Mouse (Mus musculus) limb, embryonic 14.5 days (tissue): Measurements from ENCODE around the gene Gas6. TPM values are rescaled to one million over a fixed set of nuclear protein-coding genes. Genes with fewer than 3 reads are reported as not detected.

ENCODE experiments used
- ATAC-seq: fragments of 200-750 bp; cut with Nextera tagmentation; 2 replicates; pipeline ENCODE4 v1.8.0; 2017; ENCODE audit warnings: low read depth, moderate number of reproducible peaks, moderate TSS enrichment; ENCODE audit not compliant: low FRiP score
- DNase-seq: peaks from one replicate; pipeline ENCODE4 v3.0.0-alpha.2; 2015; ENCODE audit warnings: low spot score
- H3K27ac ChIP-seq: fragments of 300-500 bp; sonication (generic); replicated peaks from 2 replicates; pipeline ENCODE4 v1.5.1; 2014; ENCODE audit warnings: low read depth, mild to moderate bottlenecking, low read length, moderate library complexity, mixed read lengths
- H3K27me3 ChIP-seq: fragments of 300-500 bp; sonication (generic); 2 replicates; pipeline ENCODE4 v1.6.1; 2014; ENCODE audit warnings: low read length, mixed read lengths; ENCODE audit not compliant: control insufficient read depth, insufficient read depth
- H3K36me3 ChIP-seq: fragments of 300-500 bp; sonication (generic); 2 replicates; pipeline ENCODE4 v1.6.1; 2014; ENCODE audit warnings: mild to moderate bottlenecking, low read length, moderate library complexity, mixed read lengths; ENCODE audit not compliant: control insufficient read depth, insufficient read depth
- H3K4me1 ChIP-seq: fragments of 300-500 bp; sonication (generic); 2 replicates; pipeline ENCODE4 v1.6.1; 2014; ENCODE audit warnings: antibody characterized with exemption, low read length, mixed read lengths; ENCODE audit not compliant: control insufficient read depth, insufficient read depth
- H3K4me2 ChIP-seq: fragments of 300-500 bp; sonication (generic); replicated peaks from 2 replicates; pipeline ENCODE4 v1.6.1; 2014; ENCODE audit warnings: low read depth, mild to moderate bottlenecking, low read length, moderate library complexity; ENCODE audit not compliant: severe bottlenecking
- H3K4me3 ChIP-seq: fragments of 300-500 bp; sonication (generic); replicated peaks from 2 replicates; pipeline ENCODE4 v1.5.1; 2014; ENCODE audit warnings: low read length
- H3K9ac ChIP-seq: fragments of 300-500 bp; sonication (generic); 2 replicates; pipeline ENCODE4 v1.6.1; 2014; ENCODE audit warnings: mild to moderate bottlenecking, low read depth, low read length, moderate library complexity; ENCODE audit not compliant: severe bottlenecking
- H3K9me3 ChIP-seq: fragments of 300-500 bp; sonication (generic); 2 replicates; pipeline ENCODE4 v1.6.1; 2016; ENCODE audit warnings: low read length; ENCODE audit not compliant: control insufficient read depth
- POLR2A ChIP-seq: fragments of 200-500 bp; IDR thresholded peaks from 2 replicates; pipeline ENCODE4 v1.8.0; 2012; ENCODE audit warnings: inconsistent platforms, mild to moderate bottlenecking, moderate library complexity, borderline replicate concordance; ENCODE audit not compliant: insufficient read depth, insufficient read length; ENCODE audit errors: extremely low read depth
- WGBS: fragments of 180-500 bp; shearing (Covaris S2); extraction: QIAGEN DNeasy Blood & Tissue Kit; methylation state at CpG from one replicate; pipeline ENCODE4 v1.1.7; 2014; 5-methylcytosine and 5-hydroxymethylcytosine counted together
- polyA plus RNA-seq, 2 experiments: library from polyadenylated mRNA; depleted of rRNA in 1 of 2; stranded (reverse) in 1 of 2; unstranded in 1 of 2; fragments of >200 nt; fragmentation: Nextera tagmentation in 1 of 2; extraction: Ambion mirVana in 1 of 2; gene quantifications; 2 replicates each; pipeline versions ENCODE4 v1.2.1 to v1.2.3; 2012 to 2014

Gene Gas6
- polyA plus RNA-seq (2012; rRNA removed) (44.7 and 48.6 TPM in 2 replicates), polyA plus RNA-seq (2014; fragmentation: Nextera tagmentation; extraction: Ambion mirVana) (31.1 and 32.7 TPM in 2 replicates)

- Histone ChIP-seq H3K9ac (peak within 1 kb of the TSS; percentile 57), H3K9me3 (no peaks in the 10 kb centered on the region), H3K27me3 (peaks cover 33% of the 10 kb centered on the region), H3K36me3 (no peaks in the 10 kb centered on the region), H3K4me2 (peak within 1 kb of the TSS; percentile 83), H3K4me3 (peak within 1 kb of the TSS; percentile 51), H3K4me1 (peaks cover 5% of the 10 kb centered on the region; the same call in 1 of the 2 replicates), H3K27ac (no peak within 1 kb of the TSS)
- 4% methylated on average over 39 of the region's 64 CpGs for WGBS
- no peak for TF ChIP-seq POLR2A
- ATAC-seq (peak; percentile 62), DNase-seq (no peak)
Observed at GRCm38 (mm10) chr8:13493858-13494631, at the start of gene Gas6. Gene Gas6, minus strand, starts transcription at chr8:13494490.

DNA sequence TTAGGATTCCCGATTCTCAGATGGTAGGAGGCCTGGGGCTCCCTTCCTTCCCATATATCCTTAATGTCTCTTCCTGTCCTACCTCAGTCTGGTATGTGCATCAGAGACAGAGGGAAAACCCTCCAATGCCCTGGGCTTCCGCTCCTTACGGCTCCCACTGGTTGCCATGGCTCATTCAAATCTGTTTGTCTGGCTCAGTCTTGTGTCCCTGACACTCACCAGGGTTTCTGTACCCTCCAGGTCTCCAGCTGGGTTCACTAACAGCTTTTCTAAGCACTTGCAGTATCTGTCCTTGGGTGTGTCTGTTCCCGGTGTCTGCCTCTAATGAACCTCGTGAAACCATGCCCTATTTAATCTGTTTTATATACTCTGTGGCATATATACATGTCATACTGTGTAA lies 47.2 kb upstream of the Gas6 start:
- TF ChIP-seq POLR2A: no peak
- Histone ChIP-seq H3K36me3 (no peaks in the 10 kb centered on the region), H3K9ac (no peak overlapping the region), H3K27me3 (no peaks in the 10 kb centered on the region), H3K4me3 (no peak overlapping the region), H3K9me3 (no peaks in the 10 kb centered on the region), H3K4me1 (no peaks in the 10 kb centered on the region), H3K4me2 (no peak overlapping the region), H3K27ac (no peak overlapping the region)
- 65% methylated on average over 5 of the region's 5 CpGs for WGBS
- no peak for ATAC-seq
- DNase-seq: no peak

- Histone ChIP-seq H3K9ac (no peak overlapping the region), H3K36me3 (no peaks in the 10 kb centered on the region), H3K27ac (no peak overlapping the region), H3K27me3 (no peaks in the 10 kb centered on the region), H3K4me1 (no peaks in the 10 kb centered on the region), H3K4me3 (no peak overlapping the region), H3K9me3 (no peaks in the 10 kb centered on the region), H3K4me2 (no peak overlapping the region)
- 86% methylated on average over 5 of the region's 5 CpGs for WGBS
- no peak for TF ChIP-seq POLR2A
- no peak for ATAC-seq
- no peak for DNase-seq
Observed at GRCm38 (mm10) chr8:13540122-13540521, 45.8 kb upstream of the Gas6 start.

DNA sequence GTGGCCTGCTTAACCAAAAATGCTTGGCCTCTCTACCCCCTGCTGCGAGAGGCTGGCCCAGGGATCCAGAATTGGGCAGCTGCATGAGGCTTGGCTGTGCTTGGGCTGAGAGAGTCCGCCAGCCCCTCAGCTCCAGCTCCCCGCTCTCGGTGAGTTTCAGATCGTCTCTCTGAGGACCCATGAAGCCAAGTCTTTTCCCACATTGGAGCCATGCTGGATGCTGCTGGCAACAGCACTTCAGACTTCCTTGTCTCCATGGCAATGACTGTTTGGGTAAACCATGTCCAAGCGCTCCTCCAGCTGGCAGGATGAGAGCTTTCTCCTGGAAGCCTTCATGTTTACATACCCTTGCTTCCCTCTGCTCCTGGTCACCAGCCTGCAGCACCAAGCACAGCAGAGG lies 44.5 kb upstream of the Gas6 start:
- no peak overlapping the region for H3K27ac ChIP-seq
- H3K27me3 ChIP-seq: no peaks in the 10 kb centered on the region
- no peak overlapping the region for H3K4me2 ChIP-seq
- ATAC-seq: peak; percentile 79
- no peak overlapping the region for H3K4me3 ChIP-seq
- no peaks in the 10 kb centered on the region for H3K4me1 ChIP-seq
- TF ChIP-seq POLR2A: no peak
- no peaks in the 10 kb centered on the region for H3K36me3 ChIP-seq
- no peaks in the 10 kb centered on the region for H3K9me3 ChIP-seq
- no peak overlapping the region for H3K9ac ChIP-seq
- DNase-seq: peak; percentile 55
- 69% methylated on average over 6 of the region's 6 CpGs for WGBS

DNA sequence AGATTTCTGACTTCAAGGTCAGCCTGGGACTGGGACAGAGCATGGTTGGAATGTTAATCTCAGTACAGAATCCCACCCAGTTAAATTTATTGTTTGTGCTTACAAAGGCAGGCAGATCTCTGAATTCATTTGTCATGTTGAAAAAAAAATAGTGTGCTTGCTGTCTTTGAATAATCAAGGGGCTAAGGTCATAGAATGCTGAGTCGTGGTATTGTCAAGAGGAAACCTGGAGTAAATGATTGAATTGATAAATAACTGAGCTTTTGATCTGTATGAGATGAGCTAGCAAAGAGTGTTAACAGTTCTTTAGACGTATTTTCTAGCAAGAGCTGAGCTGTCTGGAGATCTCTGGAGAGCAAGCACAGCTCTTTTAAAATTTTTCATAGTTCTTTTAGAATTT lies 42.8 kb upstream of the Gas6 start:
- Histone ChIP-seq H3K9me3 (no peaks in the 10 kb centered on the region), H3K4me3 (no peak overlapping the region), H3K27ac (no peak overlapping the region), H3K36me3 (no peaks in the 10 kb centered on the region), H3K9ac (no peak overlapping the region), H3K4me1 (no peaks in the 10 kb centered on the region), H3K4me2 (no peak overlapping the region), H3K27me3 (no peaks in the 10 kb centered on the region)
- WGBS: 62% methylated on average over 2 of the region's 2 CpGs
- TF ChIP-seq POLR2A: no peak
- no peak for ATAC-seq
- no peak for DNase-seq
